Mouse (Mus musculus): Measurements from ENCODE around the gene Mrps33. TPM values are rescaled to one million over a fixed set of nuclear protein-coding genes. Genes with fewer than 3 reads are reported as not detected.

Gene Mrps33
- polyA plus RNA-seq (2015; fragmentation: Nextera tagmentation; extraction: Ambion mirVana): 208 and 229 TPM in 2 replicates

DNA sequence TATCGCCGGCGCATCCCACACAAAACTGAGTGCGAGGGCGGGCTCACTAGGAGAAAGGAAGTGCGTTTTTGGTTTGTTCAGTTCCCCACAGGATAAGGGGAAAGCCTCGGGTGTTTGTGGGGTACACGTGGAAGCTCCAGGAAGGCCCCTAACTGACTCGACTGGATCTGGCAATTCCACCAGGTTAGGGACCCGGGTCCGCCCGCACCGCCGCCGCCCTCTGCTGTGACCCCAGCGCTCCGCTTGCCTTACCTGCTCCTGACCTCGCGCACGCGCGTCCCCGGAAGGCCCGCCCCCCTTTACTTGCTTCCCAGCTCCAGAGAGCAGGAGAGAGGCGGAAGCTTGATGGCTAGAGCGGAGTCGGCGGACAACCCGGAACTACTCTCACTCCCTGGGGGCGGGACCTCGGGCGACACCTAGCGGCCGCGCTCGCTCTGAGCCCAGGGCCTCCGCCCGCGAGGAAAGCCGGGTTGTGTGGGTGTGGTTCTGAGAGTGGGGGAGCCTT is at the start of gene Mrps33:
Gene Mrps33, minus strand, starts transcription at position 377 of the 505 bp plus-strand sequence.
- peaks cover 16% of the 10 kb centered on the region for H3K4me1 ChIP-seq (replicated peaks)
- ATAC-seq: peak; percentile 99
- H3K36me3 ChIP-seq: no peaks in the 10 kb centered on the region
- H3K9me3 ChIP-seq: no peaks in the 10 kb centered on the region
- no peaks in the 10 kb centered on the region for H3K27me3 ChIP-seq
- peak within 1 kb of the TSS; percentile 45; the same call in 1 of the 2 replicates for H3K27ac ChIP-seq
- peak within 1 kb of the TSS; percentile 71 for H3K4me3 ChIP-seq (replicated peaks)
- H3K9ac ChIP-seq (replicated peaks): peak within 1 kb of the TSS; percentile 76
- H3K4me2 ChIP-seq (replicated peaks): peak within 1 kb of the TSS; percentile 70
- under 1% methylated on average over 40 of the region's 40 CpGs for WGBS

DNA sequence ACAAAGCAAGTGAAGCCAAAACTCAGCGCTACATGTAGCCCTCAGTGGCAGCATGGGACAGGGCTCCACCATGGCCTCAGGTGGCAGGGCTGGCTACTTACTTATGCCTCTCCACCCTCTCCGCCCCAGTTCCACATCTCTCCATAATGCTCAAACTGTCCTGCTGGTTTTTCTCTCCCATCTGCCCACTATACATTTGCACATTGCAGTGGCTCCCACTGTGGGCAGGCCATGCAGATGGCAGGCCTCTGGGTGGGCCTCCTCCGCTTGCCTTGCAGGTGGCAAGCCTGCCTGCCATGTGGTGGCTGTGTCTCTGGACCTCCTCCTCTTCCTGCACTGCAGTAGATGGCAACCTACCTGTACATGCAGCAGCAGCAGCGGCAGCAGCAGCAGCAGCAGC is 38.9 kb upstream of the Mrps33 start:
- Histone ChIP-seq H3K9ac (replicated peaks) (no peak overlapping the region), H3K27ac (no peak overlapping the region), H3K4me3 (replicated peaks) (no peak overlapping the region), H3K9me3 (no peaks in the 10 kb centered on the region), H3K4me2 (replicated peaks) (no peak overlapping the region), H3K36me3 (no peaks in the 10 kb centered on the region), H3K27me3 (no peaks in the 10 kb centered on the region), H3K4me1 (replicated peaks) (no peaks in the 10 kb centered on the region)
- 95% methylated on average over 4 of the region's 4 CpGs for WGBS
- ATAC-seq: no peak

DNA sequence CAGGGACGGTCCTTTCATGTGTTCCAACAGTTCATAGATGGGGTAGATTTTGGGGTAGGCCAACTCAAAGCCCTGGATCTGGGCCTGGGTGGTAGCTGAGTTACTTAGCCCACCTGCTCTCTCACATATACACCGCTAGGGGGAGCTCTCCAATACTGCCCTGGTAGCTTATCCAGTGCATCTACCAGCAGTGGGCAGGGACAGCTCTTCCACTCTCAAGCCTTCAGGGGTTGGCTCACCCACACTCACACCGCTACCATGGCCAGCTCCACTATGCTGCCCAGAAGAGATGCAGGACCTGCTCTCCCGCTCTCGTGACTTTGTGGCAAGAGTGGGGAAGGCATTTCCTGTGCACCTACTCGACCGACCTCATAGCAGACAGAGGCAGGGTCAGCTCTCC is 38.0 kb upstream of the Mrps33 start:
- no peaks in the 10 kb centered on the region for H3K27me3 ChIP-seq
- no peak overlapping the region for H3K27ac ChIP-seq
- no peak overlapping the region for H3K9ac ChIP-seq (replicated peaks)
- no peaks in the 10 kb centered on the region for H3K36me3 ChIP-seq
- H3K4me1 ChIP-seq (replicated peaks): no peaks in the 10 kb centered on the region
- no peaks in the 10 kb centered on the region for H3K9me3 ChIP-seq
- no peak for ATAC-seq
- no peak overlapping the region for H3K4me2 ChIP-seq (replicated peaks)
- no peak overlapping the region for H3K4me3 ChIP-seq (replicated peaks)
- 63% methylated on average over 7 of the region's 7 CpGs for WGBS

DNA sequence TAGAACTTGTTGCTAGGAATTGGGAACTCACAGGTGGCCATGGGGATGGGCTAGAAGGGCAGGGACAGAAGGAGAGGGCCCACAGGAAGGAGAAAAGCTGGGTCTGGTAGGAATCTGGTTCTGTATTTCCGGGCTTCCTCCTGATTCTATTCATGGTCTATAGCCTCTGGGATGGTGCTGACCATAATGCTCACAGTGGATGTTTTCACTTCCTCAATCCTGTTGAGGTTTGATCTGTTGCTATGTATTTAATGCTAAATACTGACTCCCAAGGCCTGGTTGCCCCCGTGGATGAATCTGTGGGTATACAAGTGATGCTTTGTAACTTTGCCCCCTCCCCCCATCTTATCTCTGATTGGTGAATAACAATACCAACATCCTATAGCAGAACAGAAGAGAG is 36.8 kb upstream of the Mrps33 start:
- no peaks in the 10 kb centered on the region for H3K4me1 ChIP-seq (replicated peaks)
- no peak for ATAC-seq
- 82% methylated on average over 2 of the region's 2 CpGs for WGBS
- H3K4me3 ChIP-seq (replicated peaks): no peak overlapping the region
- no peaks in the 10 kb centered on the region for H3K27me3 ChIP-seq
- no peaks in the 10 kb centered on the region for H3K36me3 ChIP-seq
- no peak overlapping the region for H3K4me2 ChIP-seq (replicated peaks)
- no peak overlapping the region for H3K27ac ChIP-seq
- no peak overlapping the region for H3K9ac ChIP-seq (replicated peaks)
- H3K9me3 ChIP-seq: no peaks in the 10 kb centered on the region

DNA sequence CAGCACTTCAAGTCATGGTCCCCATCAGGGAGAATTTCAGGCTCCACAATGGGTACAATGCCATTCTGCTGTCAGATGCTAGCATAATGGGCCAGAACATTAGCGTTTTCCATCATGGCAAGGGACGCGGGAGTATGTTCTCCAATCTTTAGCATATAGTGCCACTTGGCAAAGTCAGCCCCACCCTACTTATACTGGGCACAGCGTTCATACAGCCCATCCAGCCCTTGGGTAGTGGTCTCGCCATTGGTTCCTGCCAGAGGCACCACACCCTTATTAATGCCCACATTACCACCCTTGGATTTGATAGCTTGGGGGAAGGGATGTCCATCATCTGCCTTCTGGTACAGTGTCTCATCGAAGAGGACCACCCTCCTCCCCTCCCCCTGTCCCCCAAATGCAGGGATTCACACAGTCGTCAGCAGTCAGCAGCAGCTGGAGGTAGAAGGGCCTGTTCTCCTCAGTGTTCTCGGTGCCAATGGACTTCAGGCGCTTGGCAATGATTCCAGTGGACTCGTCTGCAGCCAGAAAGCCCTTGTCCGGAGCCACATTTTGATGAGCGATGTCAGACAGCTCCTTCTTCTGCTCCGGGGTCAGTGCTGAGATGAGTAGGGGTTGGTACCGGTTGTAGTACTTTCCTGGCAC is 33.0 kb upstream of the Mrps33 start:
- H3K9ac ChIP-seq (replicated peaks): no peak overlapping the region
- no peaks in the 10 kb centered on the region for H3K4me1 ChIP-seq (replicated peaks)
- no peaks in the 10 kb centered on the region for H3K9me3 ChIP-seq
- WGBS: 87% methylated on average over 14 of the region's 14 CpGs
- no peak for ATAC-seq
- no peaks in the 10 kb centered on the region for H3K27me3 ChIP-seq
- no peaks in the 10 kb centered on the region for H3K36me3 ChIP-seq
- H3K4me3 ChIP-seq (replicated peaks): no peak overlapping the region
- no peak overlapping the region for H3K4me2 ChIP-seq (replicated peaks)
- no peak overlapping the region for H3K27ac ChIP-seq

DNA sequence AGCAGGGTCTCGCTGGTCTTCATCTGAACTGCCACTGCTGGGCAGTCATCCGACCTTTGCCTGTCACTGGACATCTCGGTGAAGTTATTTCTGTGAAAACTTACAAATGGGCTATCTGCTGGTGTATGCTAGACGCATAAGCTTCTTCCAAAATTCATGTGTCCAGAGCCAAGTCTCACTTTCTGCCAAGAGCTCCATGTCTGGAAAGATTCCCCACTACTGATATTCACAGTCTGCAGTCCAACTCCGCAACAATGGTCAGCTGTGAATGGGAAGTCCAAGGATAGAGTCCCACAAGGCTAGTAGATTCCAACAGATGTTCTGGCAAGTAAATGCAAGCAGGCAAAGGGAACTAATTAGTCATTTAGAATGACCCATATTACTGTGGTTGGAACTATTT is 17.9 kb upstream of the Mrps33 start:
- Histone ChIP-seq H3K9me3 (no peaks in the 10 kb centered on the region), H3K4me1 (replicated peaks) (no peaks in the 10 kb centered on the region), H3K4me2 (replicated peaks) (no peak overlapping the region), H3K9ac (replicated peaks) (no peak overlapping the region), H3K4me3 (replicated peaks) (no peak overlapping the region), H3K27ac (no peak overlapping the region), H3K27me3 (no peaks in the 10 kb centered on the region), H3K36me3 (no peaks in the 10 kb centered on the region)
- 92% methylated on average over 5 of the region's 5 CpGs for WGBS
- no peak for ATAC-seq

DNA sequence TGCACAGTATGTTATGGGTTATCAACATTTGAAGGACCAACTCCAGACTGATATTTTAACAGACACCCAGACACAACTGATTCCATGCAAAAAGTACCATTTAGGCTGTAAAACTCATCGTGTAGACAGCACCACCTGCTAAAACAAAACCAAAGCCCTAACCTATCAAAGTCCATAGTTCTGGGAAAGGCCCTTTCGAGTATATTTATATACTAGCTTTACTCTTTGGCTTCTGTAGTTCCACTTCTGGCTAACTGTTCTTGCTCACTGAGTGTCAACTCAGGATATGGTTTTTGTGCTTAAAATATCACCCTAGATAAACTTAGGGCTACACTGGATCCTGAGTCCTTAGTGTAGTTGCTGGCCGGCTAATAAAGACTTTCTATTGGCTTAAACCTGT is 10.5 kb upstream of the Mrps33 start:
- WGBS: 86% methylated on average over 3 of the region's 3 CpGs
- no peaks in the 10 kb centered on the region for H3K27me3 ChIP-seq

DNA sequence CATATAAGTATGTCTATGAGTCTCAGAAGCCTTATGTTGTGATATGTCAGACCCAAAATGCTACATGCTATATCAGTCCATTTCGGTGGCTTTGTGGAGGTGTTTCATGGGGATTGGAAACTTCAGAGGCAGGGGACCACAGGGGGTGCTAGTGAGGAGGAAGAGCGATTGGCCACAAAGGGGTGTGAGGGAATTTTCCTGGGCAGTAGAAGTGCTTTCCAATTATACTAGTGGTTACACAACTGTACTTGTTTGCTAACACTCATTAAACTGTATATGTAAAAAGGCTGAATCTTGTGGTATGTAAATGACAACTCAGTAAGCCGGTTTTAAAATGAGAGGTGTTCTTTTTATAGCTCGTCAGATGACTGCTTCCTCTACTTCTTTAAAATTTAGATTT is 8.1 kb upstream of the Mrps33 start:
- no peak overlapping the region for H3K9ac ChIP-seq (replicated peaks)
- H3K4me1 ChIP-seq (replicated peaks): no peaks in the 10 kb centered on the region
- no peaks in the 10 kb centered on the region for H3K27me3 ChIP-seq
- H3K36me3 ChIP-seq: no peaks in the 10 kb centered on the region
- H3K27ac ChIP-seq: no peak overlapping the region
- 45% methylated on average over 4 of the region's 4 CpGs for WGBS
- H3K4me3 ChIP-seq (replicated peaks): no peak overlapping the region
- no peak for ATAC-seq
- H3K4me2 ChIP-seq (replicated peaks): no peak overlapping the region
- no peaks in the 10 kb centered on the region for H3K9me3 ChIP-seq

More for the DNA sequence above, 10.5 kb upstream of the Mrps33 start:
- Histone ChIP-seq H3K4me2 (replicated peaks) (no peak overlapping the region), H3K9me3 (no peaks in the 10 kb centered on the region), H3K4me1 (replicated peaks) (no peaks in the 10 kb centered on the region), H3K9ac (replicated peaks) (no peak overlapping the region), H3K36me3 (no peaks in the 10 kb centered on the region), H3K4me3 (replicated peaks) (no peak overlapping the region), H3K27ac (no peak overlapping the region)
- no peak for ATAC-seq

DNA sequence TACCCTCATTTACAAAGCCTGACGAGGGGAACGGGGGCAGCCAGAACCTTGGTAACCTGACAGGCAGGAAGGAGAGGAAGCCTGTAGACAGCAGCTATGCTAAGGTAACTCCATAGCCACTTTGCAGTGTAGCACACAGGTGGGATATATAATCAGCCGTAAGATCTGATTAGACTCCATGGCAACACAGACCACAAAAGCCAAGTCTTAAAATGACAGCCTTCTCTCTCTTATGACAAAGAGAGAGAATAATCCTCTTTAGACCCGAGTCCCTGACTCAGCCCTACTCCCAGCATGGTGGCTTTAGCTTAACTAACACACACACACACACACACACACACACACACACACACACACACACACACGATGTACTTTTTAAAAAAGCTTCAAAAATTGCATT is 2.3 kb downstream of the Mrps33 start:
- 29% methylated on average over 5 of the region's 5 CpGs for WGBS

DNA sequence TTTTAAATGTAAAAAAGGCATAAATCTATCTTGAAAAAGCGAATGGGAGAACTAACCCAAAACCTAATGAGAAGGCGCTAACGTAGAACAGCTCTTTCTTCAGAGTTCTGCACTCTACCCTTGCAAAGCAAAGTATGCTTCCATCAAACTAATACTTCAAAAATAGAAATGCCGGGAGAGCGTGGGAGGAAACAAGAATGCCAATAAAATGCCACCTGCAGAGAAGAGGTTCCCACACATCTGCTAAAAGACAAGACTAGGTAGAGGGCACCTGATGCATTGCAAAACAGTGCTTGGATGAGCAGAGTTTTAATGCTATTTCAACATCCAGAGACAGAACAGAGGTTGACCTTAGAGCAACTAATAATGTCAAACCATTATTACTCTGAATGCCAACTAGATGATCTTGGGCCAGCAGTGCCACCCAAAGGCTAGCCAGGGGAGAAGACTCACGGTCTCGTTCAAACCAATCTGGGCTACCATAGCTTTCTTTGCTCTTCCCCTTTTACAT is 3.7 kb downstream of the Mrps33 start:
- ATAC-seq: no peak
- WGBS: 96% methylated on average over 7 of the region's 7 CpGs

More for the DNA sequence above, 2.3 kb downstream of the Mrps33 start:
- Histone ChIP-seq H3K27ac (no peak overlapping the region), H3K9ac (replicated peaks) (0 out of 2 replicates have a peak overlapping the region, but pooled peaks have one; percentile 6), H3K4me1 (replicated peaks) (peaks cover 16% of the 10 kb centered on the region), H3K4me2 (replicated peaks) (no peak overlapping the region), H3K4me3 (replicated peaks) (no peak overlapping the region), H3K9me3 (no peaks in the 10 kb centered on the region), H3K27me3 (no peaks in the 10 kb centered on the region), H3K36me3 (0 out of 2 replicates have a peak, but pooled peaks cover 2% of the 10 kb centered on the region)
- no peak for ATAC-seq

DNA sequence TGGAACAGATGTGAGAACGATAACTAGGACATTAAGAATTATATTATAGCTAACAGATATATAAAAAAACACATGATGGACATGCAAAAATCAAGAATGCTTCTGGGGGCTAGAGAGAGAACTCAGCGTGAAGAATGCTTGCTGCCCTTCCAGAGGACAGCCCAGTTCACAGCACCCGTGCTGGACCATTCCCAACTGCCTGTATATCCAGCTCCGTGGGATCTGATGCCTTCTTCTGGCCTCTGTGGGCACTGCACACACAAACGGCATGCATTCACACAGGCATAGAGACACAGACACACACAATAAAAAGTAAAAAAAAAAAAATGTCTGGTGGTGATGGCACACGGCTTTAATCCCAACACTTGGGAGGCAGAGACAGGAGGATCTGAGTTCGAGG is 4.5 kb downstream of the Mrps33 start:
- Histone ChIP-seq H3K9ac (replicated peaks) (no peak overlapping the region), H3K4me3 (replicated peaks) (no peak overlapping the region), H3K4me1 (replicated peaks) (peaks cover 16% of the 10 kb centered on the region), H3K9me3 (no peaks in the 10 kb centered on the region), H3K36me3 (peaks cover 14% of the 10 kb centered on the region), H3K27me3 (no peaks in the 10 kb centered on the region), H3K4me2 (replicated peaks) (no peak overlapping the region), H3K27ac (no peak overlapping the region; the same call in 1 of the 2 replicates)
- 84% methylated on average over 7 of the region's 7 CpGs for WGBS
- ATAC-seq: no peak

More for the DNA sequence above, 3.7 kb downstream of the Mrps33 start:
- Histone ChIP-seq H3K27ac (no peak overlapping the region), H3K27me3 (no peaks in the 10 kb centered on the region), H3K9me3 (no peaks in the 10 kb centered on the region), H3K4me3 (replicated peaks) (no peak overlapping the region), H3K36me3 (peaks cover 10% of the 10 kb centered on the region), H3K9ac (replicated peaks) (no peak overlapping the region), H3K4me2 (replicated peaks) (no peak overlapping the region), H3K4me1 (replicated peaks) (peaks cover 16% of the 10 kb centered on the region)

DNA sequence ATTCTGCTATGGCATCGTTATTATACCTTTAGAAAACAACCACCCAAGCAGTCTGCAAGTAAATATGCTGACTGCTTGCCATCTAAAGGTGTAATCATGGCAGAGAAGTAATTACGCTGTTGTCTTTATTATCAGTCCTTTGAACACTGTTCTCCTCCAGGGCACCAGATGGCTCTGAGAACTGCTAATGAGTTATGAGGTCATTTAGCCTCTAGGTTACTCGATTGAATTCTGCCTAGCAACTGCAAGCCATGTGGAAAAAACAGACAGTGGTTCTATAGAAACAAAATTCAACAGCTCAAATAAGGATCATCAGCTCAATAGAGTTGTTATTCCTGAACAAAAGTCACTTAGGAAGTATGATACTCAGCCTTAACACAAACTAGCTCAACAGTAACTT is 4.9 kb downstream of the Mrps33 start:
- no peak for ATAC-seq
- Histone ChIP-seq H3K4me2 (replicated peaks) (no peak overlapping the region), H3K27me3 (no peaks in the 10 kb centered on the region), H3K27ac (0 out of 2 replicates have a peak overlapping the region, but pooled peaks have one; percentile 21), H3K9ac (replicated peaks) (no peak overlapping the region), H3K36me3 (peaks cover 18% of the 10 kb centered on the region), H3K9me3 (no peaks in the 10 kb centered on the region), H3K4me1 (replicated peaks) (peaks cover 16% of the 10 kb centered on the region), H3K4me3 (replicated peaks) (no peak overlapping the region)
- WGBS: 45% methylated on average over 3 of the region's 3 CpGs
